Mouse (Mus musculus) MEL (cell line): ENCODE results near the gene Prdm16. TPM values are rescaled to one million over a fixed set of nuclear protein-coding genes. Genes with fewer than 3 reads are reported as not detected.

Experiments
- DNase-seq: peaks from one replicate; pipeline ENCODE4 v3.0.0; 2011; ENCODE audit warnings: low read depth, low spot score
- H3K27ac ChIP-seq: 2 replicates; pipeline ENCODE4 v1.5.1; 2012; ENCODE audit warnings: low read depth, mild to moderate bottlenecking, control low read depth, low read length, moderate library complexity; ENCODE audit not compliant: control insufficient read depth
- H3K27me3 ChIP-seq, 2 experiments: fragments of 150-350 bp in 1 of 2; sonication (generic) in 1 of 2; 2 replicates each; pipeline ENCODE4 v1.6.1; 2012; ENCODE audit warnings: low read length in 2 of 2, mild to moderate bottlenecking in 2 of 2, improper control_type of control experiment in 1 of 2, moderate library complexity in 1 of 2; ENCODE audit not compliant: insufficient read depth in 2 of 2, control insufficient read depth in 1 of 2
- H3K36me3 ChIP-seq, 2 experiments: 2 replicates each; pipeline ENCODE4 v1.6.1; 2012 to 2014; ENCODE audit warnings: low read length in 2 of 2, improper control_type of control experiment in 1 of 2, inconsistent platforms in 1 of 2, mild to moderate bottlenecking in 1 of 2; ENCODE audit not compliant: insufficient read depth in 2 of 2, control insufficient read depth in 1 of 2
- H3K4me1 ChIP-seq, 2 experiments: fragments of 150-350 bp in 1 of 2; sonication (generic) in 1 of 2; 2 replicates each; pipeline ENCODE4 v1.6.1; 2012; ENCODE audit warnings: low read length in 2 of 2, improper control_type of control experiment in 1 of 2, mild to moderate bottlenecking in 1 of 2; ENCODE audit not compliant: insufficient read depth in 2 of 2, control insufficient read depth in 1 of 2
- H3K4me3 ChIP-seq, 2 experiments: fragments of 150-350 bp in 1 of 2; sonication (generic) in 1 of 2; 2 replicates each; pipeline ENCODE4 v1.5.1; 2012; ENCODE audit warnings: low read depth in 2 of 2, low read length in 2 of 2, mild to moderate bottlenecking in 2 of 2, moderate library complexity in 2 of 2, control low read depth in 1 of 2, improper control_type of control experiment in 1 of 2; ENCODE audit not compliant: control insufficient read depth in 1 of 2, insufficient read depth in 1 of 2
- H3K79me2 ChIP-seq: 2 replicates; pipeline ENCODE4 v1.6.1; 2012; ENCODE audit warnings: mild to moderate bottlenecking, low read length, moderate library complexity; ENCODE audit not compliant: control insufficient read depth, poor library complexity, insufficient read depth
- H3K9ac ChIP-seq: 2 replicates; pipeline ENCODE4 v1.6.1; 2012; ENCODE audit warnings: low read depth, mild to moderate bottlenecking, control low read depth, low read length, moderate library complexity; ENCODE audit not compliant: control insufficient read depth, poor library complexity, severe bottlenecking
- H3K9me3 ChIP-seq: fragments of 150-350 bp; sonication (generic); replicated peaks from 2 replicates; pipeline ENCODE4 v1.6.1; 2012; ENCODE audit warnings: mild to moderate bottlenecking, low read length, improper control_type of control experiment, moderate library complexity; ENCODE audit not compliant: insufficient read depth
- CHD2 ChIP-seq: IDR thresholded peaks from 2 replicates; pipeline ENCODE4 v1.6.1; 2011; ENCODE audit warnings: low read length, improper control_type of control experiment
- CTCF ChIP-seq, 3 experiments: IDR thresholded peaks in 2 of 3; conservative IDR thresholded peaks in 1 of 3; 2 replicates each; pipeline ENCODE4 v1.5.1; 2011 to 2012; ENCODE audit warnings: low read length in 3 of 3, low read depth in 2 of 3, mild to moderate bottlenecking in 2 of 3, improper control_type of control experiment in 1 of 3, inconsistent platforms in 1 of 3, mixed read lengths in 1 of 3, moderate library complexity in 1 of 3; ENCODE audit not compliant: control insufficient read depth in 1 of 3, insufficient read depth in 1 of 3, poor library complexity in 1 of 3, severe bottlenecking in 1 of 3
- E2F4 ChIP-seq: IDR thresholded peaks from 2 replicates; pipeline ENCODE4 v1.6.1; 2011; ENCODE audit warnings: low read depth, low read length, improper control_type of control experiment, borderline replicate concordance
- EP300 ChIP-seq, 2 experiments: IDR thresholded peaks; 2 replicates each; pipeline ENCODE4 v1.6.1; 2011; ENCODE audit warnings: improper control_type of control experiment in 2 of 2, low read length in 2 of 2, low read depth in 1 of 2, mild to moderate bottlenecking in 1 of 2
- ETS1 ChIP-seq: IDR thresholded peaks from 2 replicates; pipeline ENCODE4 v1.6.1; 2012; ENCODE audit warnings: low read depth, mild to moderate bottlenecking, inconsistent platforms, low read length, improper control_type of control experiment, moderate library complexity
- GABPA ChIP-seq: IDR thresholded peaks from 2 replicates; pipeline ENCODE4 v1.6.1; 2012; ENCODE audit warnings: low read depth, mild to moderate bottlenecking, inconsistent platforms, low read length, improper control_type of control experiment, moderate library complexity
- JUND ChIP-seq: IDR thresholded peaks from 2 replicates; pipeline ENCODE4 v1.6.1; 2011; ENCODE audit warnings: low read depth, mild to moderate bottlenecking, improper control_type of control experiment, low read length
- MAFK ChIP-seq: IDR thresholded peaks from 2 replicates; pipeline ENCODE4 v1.6.1; 2011; ENCODE audit warnings: low read depth, mild to moderate bottlenecking, low read length, improper control_type of control experiment, borderline replicate concordance
- MAZ ChIP-seq: IDR thresholded peaks from 2 replicates; pipeline ENCODE4 v1.6.1; 2012; ENCODE audit warnings: low read depth, mild to moderate bottlenecking, inconsistent platforms, low read length, improper control_type of control experiment
- MEF2A ChIP-seq: IDR thresholded peaks from 2 replicates; pipeline ENCODE4 v1.6.1; 2014; ENCODE audit warnings: low read depth, mild to moderate bottlenecking, inconsistent platforms, low read length, improper control_type of control experiment; ENCODE audit not compliant: poor library complexity, insufficient replicate concordance, severe bottlenecking; ENCODE audit errors: extremely low read depth
- MYB ChIP-seq: IDR thresholded peaks from 2 replicates; pipeline ENCODE4 v1.6.1; 2011; ENCODE audit warnings: mild to moderate bottlenecking, low read depth, low read length, improper control_type of control experiment
- POLR2AphosphoS2 ChIP-seq: IDR thresholded peaks from 2 replicates; pipeline ENCODE4 v1.6.1; 2011; ENCODE audit warnings: low read length, improper control_type of control experiment
- POLR2AphosphoS5 ChIP-seq: IDR thresholded peaks from 2 replicates; pipeline ENCODE4 v1.6.1; 2012; ENCODE audit warnings: low read depth, borderline replicate concordance, mild to moderate bottlenecking, inconsistent platforms, low read length, moderate library complexity, mixed read lengths
- SMC3 ChIP-seq: IDR thresholded peaks from 2 replicates; pipeline ENCODE4 v1.6.1; 2011; ENCODE audit warnings: low read depth, low read length, improper control_type of control experiment
- TBP ChIP-seq: IDR thresholded peaks from 2 replicates; pipeline ENCODE4 v1.8.0; 2011; ENCODE audit warnings: low read depth, low read length, improper control_type of control experiment
- USF1 ChIP-seq: IDR thresholded peaks from 2 replicates; pipeline ENCODE4 v1.6.1; 2014; ENCODE audit warnings: low read depth, mild to moderate bottlenecking, inconsistent platforms, low read length, improper control_type of control experiment, moderate library complexity
- USF2 ChIP-seq, 2 experiments: IDR thresholded peaks; 2 replicates each; pipeline ENCODE4 v1.6.1; 2011 to 2012; ENCODE audit warnings: improper control_type of control experiment in 2 of 2, low read length in 2 of 2, borderline replicate concordance in 1 of 2, inconsistent platforms in 1 of 2, low read depth in 1 of 2, mild to moderate bottlenecking in 1 of 2; ENCODE audit not compliant: insufficient read depth in 1 of 2
- ZC3H11A ChIP-seq: IDR thresholded peaks from 2 replicates; pipeline ENCODE4 v1.6.1; 2012; ENCODE audit warnings: low read depth, mild to moderate bottlenecking, inconsistent platforms, low read length, improper control_type of control experiment
- ZKSCAN1 ChIP-seq: IDR thresholded peaks from 2 replicates; pipeline ENCODE4 v1.6.1; 2012; ENCODE audit warnings: low read depth, mild to moderate bottlenecking, inconsistent platforms, low read length, improper control_type of control experiment, moderate library complexity
- polyA plus RNA-seq, 2 experiments: library from polyadenylated mRNA; stranded (reverse) in 1 of 2; unstranded in 1 of 2; fragments of >175 nt in 1 of 2; fragments of >200 nt in 1 of 2; gene quantifications; 2 replicates each; pipeline versions ENCODE4 v1.2.1 to v1.2.4; 2012; ENCODE audit warnings: low replicate concordance in 2 of 2, low read depth in 1 of 2; ENCODE audit not compliant: insufficient read length in 2 of 2, insufficient read depth in 1 of 2, missing spikeins in 1 of 2
- total RNA-seq: library from RNA; depleted of rRNA; stranded (reverse); fragments of 300-350 nt; gene quantifications from 2 replicates; pipeline ENCODE4 v1.2.3, GENCODE M21; 2012

The Prdm16 gene
- total and polyA plus RNA-seq, 3 experiments = not detected

- H3K9ac ChIP-seq = no peak overlapping the region
- no peaks in the 10 kb centered on the region for H3K27me3 ChIP-seq
- no peak overlapping the region for H3K27ac ChIP-seq
- H3K9me3 ChIP-seq = no peaks in the 10 kb centered on the region
- no peak overlapping the region for H3K4me3 ChIP-seq
- no peaks in the 10 kb centered on the region for H3K4me1 ChIP-seq
- DNase-seq = no peak
- H3K79me2 ChIP-seq = no peaks in the 10 kb centered on the region
- no peaks in the 10 kb centered on the region for H3K36me3 ChIP-seq
- TF ChIP-seq CTCF (IDR thresholded peaks at IDR 0.05 in 2 of 3, conservative IDR thresholded peaks at IDR 0.05 in 1 of 3; ENCODE audit: control insufficient read depth in 1 of 3, insufficient read depth in 1 of 3, low read depth in 2 of 3, low read length in 3 of 3, poor library complexity in 1 of 3, severe bottlenecking in 1 of 3) (no peak), ZC3H11A (no peak), USF1 (no peak), ZKSCAN1 (no peak), CHD2 (no peak), GABPA (no peak), TBP (no peak), E2F4 (no peak), EP300 (IDR thresholded peaks at IDR 0.05; ENCODE audit: low read depth in 1 of 2, low read length in 2 of 2) (no peak), MYB (no peak), POLR2AphosphoS2 (no peak), SMC3 (no peak), MAZ (no peak), ETS1 (no peak), POLR2AphosphoS5 (no peak), MAFK (no peak), MEF2A (no peak), USF2 (IDR thresholded peaks at IDR 0.05; ENCODE audit: borderline replicate concordance in 1 of 2, insufficient read depth in 1 of 2, low read depth in 1 of 2, low read length in 2 of 2) (no peak), JUND (no peak)
These were observed 154.7 kb downstream of the Prdm16 start for GRCm38 (mm10) chr4:154481771-154482637.
